Mouse (Mus musculus) intestine, postnatal 0 days (tissue): ENCODE measurements around the gene Chit1. TPM values are rescaled to one million over a fixed set of nuclear protein-coding genes. Genes with fewer than 3 reads are reported as not detected.

Source experiments
- ATAC-seq: fragments of 200-750 bp; cut with Nextera tagmentation; 2 replicates; pipeline ENCODE4 v1.8.0; 2017; ENCODE audit warnings: mild to moderate bottlenecking, moderate TSS enrichment, moderate library complexity
- H3K27ac ChIP-seq: fragments of 300-500 bp; sonication (generic); 2 replicates; pipeline ENCODE4 v1.5.1; 2014; ENCODE audit warnings: mild to moderate bottlenecking, low read depth, low read length, moderate library complexity
- H3K27me3 ChIP-seq: fragments of 300-500 bp; sonication (generic); replicated peaks from 2 replicates; pipeline ENCODE4 v1.6.1; 2014; ENCODE audit warnings: low read length, mixed read lengths; ENCODE audit not compliant: control insufficient read depth, insufficient read depth
- H3K36me3 ChIP-seq: fragments of 300-500 bp; sonication (generic); 2 replicates; pipeline ENCODE4 v1.6.1; 2014; ENCODE audit warnings: mild to moderate bottlenecking, moderate library complexity; ENCODE audit not compliant: control insufficient read depth, insufficient read depth
- H3K4me1 ChIP-seq: fragments of 300-500 bp; sonication (generic); replicated peaks from 2 replicates; pipeline ENCODE4 v1.6.1; 2014; ENCODE audit warnings: antibody characterized with exemption, low read length, mixed read lengths; ENCODE audit not compliant: control insufficient read depth, insufficient read depth
- H3K4me2 ChIP-seq: fragments of 300-500 bp; sonication (generic); replicated peaks from 2 replicates; pipeline ENCODE4 v1.6.1; 2014; ENCODE audit warnings: low read depth, mild to moderate bottlenecking, moderate library complexity
- H3K4me3 ChIP-seq: fragments of 300-500 bp; sonication (generic); 2 replicates; pipeline ENCODE4 v1.5.1; 2014; ENCODE audit warnings: low read depth, low read length
- H3K9ac ChIP-seq: fragments of 300-500 bp; sonication (generic); 2 replicates; pipeline ENCODE4 v1.6.1; 2014; ENCODE audit warnings: mild to moderate bottlenecking, low read depth, low read length
- H3K9me3 ChIP-seq: fragments of 300-500 bp; sonication (generic); 2 replicates; pipeline ENCODE4 v1.6.1; 2016; ENCODE audit warnings: mixed run types; ENCODE audit not compliant: control insufficient read depth
- CTCF ChIP-seq: sonication (generic); IDR thresholded peaks from 2 replicates; pipeline ENCODE4 v1.5.1; 2016; ENCODE audit warnings: low read depth, mild to moderate bottlenecking, control low read depth, antibody characterized with exemption, moderate library complexity
- WGBS: fragments of 180-500 bp; shearing (Covaris S2); extraction: QIAGEN DNeasy Blood & Tissue Kit; methylation state at CpG from one replicate; pipeline ENCODE4 v1.1.7; 2014; 5-methylcytosine and 5-hydroxymethylcytosine counted together
- polyA plus RNA-seq: library from polyadenylated mRNA; unstranded; fragments of >200 nt; fragmentation: Nextera tagmentation; extraction: Ambion mirVana; gene quantifications from 2 replicates; pipeline ENCODE4 v1.2.1, GENCODE M21; 2015

The Chit1 gene
- polyA plus RNA-seq, 1 experiment from 2014 or later = not detected

DNA sequence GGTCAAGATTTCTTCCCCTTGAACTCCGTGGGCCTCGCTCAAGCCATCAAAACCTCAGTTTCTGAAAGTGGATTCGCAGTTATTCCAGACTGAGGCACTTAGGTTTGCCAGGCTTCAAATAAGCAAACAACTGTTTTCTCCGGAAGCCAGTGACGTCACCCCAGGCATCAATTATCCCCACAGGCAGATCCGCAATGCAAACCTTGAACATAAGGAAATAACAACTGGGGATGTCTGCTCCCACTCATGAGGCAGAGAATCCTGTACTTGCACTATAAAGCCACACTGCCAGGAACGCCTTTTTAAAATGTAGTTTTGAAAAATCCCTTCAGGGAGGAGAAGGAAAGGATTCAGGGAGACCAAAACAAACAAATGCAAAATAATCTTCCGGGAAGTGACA lies 4.4 kb downstream of the Chit1 start:
- Histone ChIP-seq H3K4me1 (no peaks in the 10 kb centered on the region), H3K9me3 (no peaks in the 10 kb centered on the region), H3K36me3 (no peaks in the 10 kb centered on the region), H3K4me2 (no peak overlapping the region), H3K9ac (no peak overlapping the region), H3K27ac (no peak overlapping the region), H3K27me3 (no peaks in the 10 kb centered on the region; the same call in 1 of the 2 replicates), H3K4me3 (no peak overlapping the region)
- TF ChIP-seq CTCF = no peak
- 58% methylated on average over 8 of the region's 8 CpGs for WGBS
- no peak for ATAC-seq

GRCm38 (mm10) chr1:134117110-134117509 lies 6.1 kb downstream of the Chit1 start:
- no peaks in the 10 kb centered on the region for H3K4me1 ChIP-seq
- H3K4me3 ChIP-seq = no peak overlapping the region
- no peak for TF ChIP-seq CTCF
- H3K27me3 ChIP-seq = no peaks in the 10 kb centered on the region; the same call in 1 of the 2 replicates
- no peak overlapping the region for H3K4me2 ChIP-seq
- H3K36me3 ChIP-seq = no peaks in the 10 kb centered on the region
- WGBS = 71% methylated on average over 5 of the region's 5 CpGs
- no peak for ATAC-seq
- no peak overlapping the region for H3K27ac ChIP-seq
- H3K9ac ChIP-seq = no peak overlapping the region
- H3K9me3 ChIP-seq = no peaks in the 10 kb centered on the region

GRCm38 (mm10) chr1:134120179-134120578 lies 9.1 kb downstream of the Chit1 start:
- Histone ChIP-seq H3K27ac (no peak overlapping the region), H3K36me3 (no peaks in the 10 kb centered on the region), H3K4me1 (no peaks in the 10 kb centered on the region), H3K9ac (no peak overlapping the region), H3K4me3 (no peak overlapping the region), H3K27me3 (no peaks in the 10 kb centered on the region; the same call in 1 of the 2 replicates), H3K9me3 (no peaks in the 10 kb centered on the region), H3K4me2 (no peak overlapping the region)
- no peak for ATAC-seq
- TF ChIP-seq CTCF = peak; percentile 91
- 3% methylated on average over 5 of the region's 5 CpGs for WGBS

DNA sequence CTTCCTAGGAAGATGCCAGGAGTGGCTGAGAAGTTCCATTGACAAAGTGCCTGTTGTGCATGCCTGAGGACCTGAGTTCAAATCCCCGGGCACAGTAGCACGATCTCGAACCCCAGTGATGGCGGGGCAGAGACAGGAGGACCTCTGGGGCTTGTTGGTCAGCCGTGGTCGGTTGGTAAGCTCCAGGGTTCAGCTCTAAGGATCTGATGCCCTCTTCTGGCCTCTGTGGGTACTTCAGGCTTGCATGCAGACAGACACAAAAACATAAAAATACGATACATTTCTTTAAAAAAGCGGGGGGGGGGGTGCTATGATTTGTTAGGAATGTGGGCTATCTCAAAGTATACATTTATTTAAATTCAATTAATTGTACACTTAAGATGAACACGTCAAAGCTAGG lies 11.2 kb downstream of the Chit1 start:
- peak; percentile 71 for TF ChIP-seq CTCF
- no peaks in the 10 kb centered on the region for H3K4me1 ChIP-seq
- H3K4me3 ChIP-seq = no peak overlapping the region
- WGBS = 63% methylated on average over 9 of the region's 9 CpGs
- no peak overlapping the region for H3K9ac ChIP-seq
- no peaks in the 10 kb centered on the region for H3K36me3 ChIP-seq
- ATAC-seq = no peak
- no peak overlapping the region for H3K27ac ChIP-seq
- no peaks in the 10 kb centered on the region; the same call in 1 of the 2 replicates for H3K27me3 ChIP-seq
- no peaks in the 10 kb centered on the region for H3K9me3 ChIP-seq
- no peak overlapping the region for H3K4me2 ChIP-seq

GRCm38 (mm10) chr1:134133316-134133715 lies 22.3 kb downstream of the Chit1 start:
- no peak for ATAC-seq
- WGBS = 67% methylated on average over 11 of the region's 11 CpGs
- H3K36me3 ChIP-seq = no peaks in the 10 kb centered on the region
- no peak for TF ChIP-seq CTCF
- no peak overlapping the region for H3K9ac ChIP-seq
- H3K4me2 ChIP-seq = no peak overlapping the region
- no peaks in the 10 kb centered on the region for H3K4me1 ChIP-seq
- H3K4me3 ChIP-seq = no peak overlapping the region
- H3K27me3 ChIP-seq = no peaks in the 10 kb centered on the region
- no peaks in the 10 kb centered on the region for H3K9me3 ChIP-seq
- H3K27ac ChIP-seq = no peak overlapping the region

DNA sequence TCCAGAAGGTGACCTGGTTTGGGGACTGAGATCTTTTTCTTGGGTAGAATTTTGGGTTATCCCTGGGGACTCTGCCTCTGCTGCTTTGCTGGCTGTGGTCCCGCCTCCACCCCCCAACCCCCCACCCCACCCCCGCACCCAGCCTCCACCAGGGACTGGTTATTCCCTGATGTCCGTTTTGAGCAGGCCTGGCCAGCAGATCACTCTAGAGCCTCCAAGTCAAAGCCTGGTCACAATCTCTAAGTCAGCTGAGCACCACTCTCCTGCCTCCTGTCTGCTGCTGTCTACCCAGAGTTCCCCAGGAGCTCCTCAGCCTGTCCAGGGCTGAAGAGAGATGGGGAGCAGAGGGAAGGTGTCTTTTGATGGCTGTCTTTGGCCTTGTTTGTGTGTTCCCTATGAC lies 25.3 kb downstream of the Chit1 start:
- Histone ChIP-seq H3K9me3 (no peaks in the 10 kb centered on the region), H3K4me1 (no peaks in the 10 kb centered on the region), H3K27ac (no peak overlapping the region), H3K4me3 (no peak overlapping the region), H3K27me3 (no peaks in the 10 kb centered on the region), H3K9ac (no peak overlapping the region), H3K4me2 (no peak overlapping the region), H3K36me3 (no peaks in the 10 kb centered on the region)
- WGBS = 60% methylated on average over 3 of the region's 3 CpGs
- TF ChIP-seq CTCF = no peak
- no peak for ATAC-seq

- Histone ChIP-seq H3K36me3 (no peaks in the 10 kb centered on the region), H3K27ac (no peak overlapping the region), H3K9me3 (no peaks in the 10 kb centered on the region), H3K9ac (no peak overlapping the region), H3K4me1 (no peaks in the 10 kb centered on the region), H3K4me3 (no peak overlapping the region), H3K4me2 (no peak overlapping the region), H3K27me3 (no peaks in the 10 kb centered on the region)
- 81% methylated on average over 9 of the region's 9 CpGs for WGBS
- ATAC-seq = no peak
- no peak for TF ChIP-seq CTCF
These were observed 27.4 kb downstream of the Chit1 start for GRCm38 (mm10) chr1:134138424-134138823.
